Mouse (Mus musculus): ENCODE data around the gene Gm36079. TPM values are rescaled to one million over a fixed set of nuclear protein-coding genes. Genes with fewer than 3 reads are reported as not detected.
"Not testable (repeated sequence)": the region's sequence is repeated elsewhere in the genome, so short reads cannot be mapped to it uniquely, and the experiment has no call there.

Gene Gm36079
- polyA plus RNA-seq, 1 experiment = not detected

GRCm38 (mm10) chr13:119991264-119991663, 35.5 kb downstream of the Gm36079 start:
- H3K4me1 ChIP-seq (ENCODE audit: control insufficient read depth, insufficient read depth, low read length); H3K4me3 ChIP-seq (ENCODE audit: low read depth, low read length); H3K27me3 ChIP-seq (ENCODE audit: control insufficient read depth, insufficient read depth, low read length, poor library complexity, severe bottlenecking); H3K9ac ChIP-seq (ENCODE audit: low read depth, poor library complexity, severe bottlenecking); H3K36me3 ChIP-seq (ENCODE audit: control insufficient read depth, insufficient read depth, low read length, poor library complexity, severe bottlenecking); H3K9me3 ChIP-seq (replicated peaks; ENCODE audit: control insufficient read depth, insufficient read depth, low read length, poor library complexity, severe bottlenecking); H3K27ac ChIP-seq (ENCODE audit: insufficient read depth, low read length): not testable (repeated sequence)

Other genes with a start within 250 kb of the Gm36079 start
- 40.8 and 41.2 TPM in 2 replicates for gene Zfp131, start 236.1 kb downstream of the Gm36079 start, polyA plus RNA-seq (2011; ENCODE audit: insufficient read depth, insufficient read length, low read depth, missing spikeins)
- gene AF067063, start 196.8 kb downstream of the Gm36079 start, polyA plus RNA-seq (2011; ENCODE audit: insufficient read depth, insufficient read length, low read depth, missing spikeins) = not detected in 2 replicates
- gene D13Ertd608e, start 191.0 kb downstream of the Gm36079 start, polyA plus RNA-seq (2011; ENCODE audit: insufficient read depth, insufficient read length, low read depth, missing spikeins) = not detected in 2 replicates
- not detected in 2 replicates for gene Tcstv1, start 132.2 kb downstream of the Gm36079 start, polyA plus RNA-seq (2011; ENCODE audit: insufficient read depth, insufficient read length, low read depth, missing spikeins)
- gene Gm21761, start 97.7 kb downstream of the Gm36079 start, polyA plus RNA-seq (2011; ENCODE audit: insufficient read depth, insufficient read length, low read depth, missing spikeins) = not detected in 2 replicates
- not detected in 2 replicates for gene B020031M17Rik, start 76.2 kb downstream of the Gm36079 start, polyA plus RNA-seq (2011; ENCODE audit: insufficient read depth, insufficient read length, low read depth, missing spikeins)
- gene Gm21188, start 25.2 kb upstream of the Gm36079 start, polyA plus RNA-seq (2011; ENCODE audit: insufficient read depth, insufficient read length, low read depth, missing spikeins) = not detected in 2 replicates
- not detected in 2 replicates for gene Gm20767, start 113.2 kb upstream of the Gm36079 start, polyA plus RNA-seq (2011; ENCODE audit: insufficient read depth, insufficient read length, low read depth, missing spikeins)
- not detected in 2 replicates for gene Gm21818, start 145.4 kb upstream of the Gm36079 start, polyA plus RNA-seq (2011; ENCODE audit: insufficient read depth, insufficient read length, low read depth, missing spikeins)
- gene Gm21762, start 188.9 kb upstream of the Gm36079 start, polyA plus RNA-seq (2011; ENCODE audit: insufficient read depth, insufficient read length, low read depth, missing spikeins) = not detected in 2 replicates
- gene Gm21731, start 212.1 kb upstream of the Gm36079 start, polyA plus RNA-seq (2011; ENCODE audit: insufficient read depth, insufficient read length, low read depth, missing spikeins) = not detected in 2 replicates
- not detected in 2 replicates for gene AF067061, start 236.1 kb upstream of the Gm36079 start, polyA plus RNA-seq (2011; ENCODE audit: insufficient read depth, insufficient read length, low read depth, missing spikeins)